Mouse (Mus musculus): ENCODE data around the gene Adamts15. TPM values are rescaled to one million over a fixed set of nuclear protein-coding genes. Genes with fewer than 3 reads are reported as not detected.

Adamts15 gene
- polyA plus RNA-seq, 1 experiment from 2014 or later = 6.0 TPM

DNA sequence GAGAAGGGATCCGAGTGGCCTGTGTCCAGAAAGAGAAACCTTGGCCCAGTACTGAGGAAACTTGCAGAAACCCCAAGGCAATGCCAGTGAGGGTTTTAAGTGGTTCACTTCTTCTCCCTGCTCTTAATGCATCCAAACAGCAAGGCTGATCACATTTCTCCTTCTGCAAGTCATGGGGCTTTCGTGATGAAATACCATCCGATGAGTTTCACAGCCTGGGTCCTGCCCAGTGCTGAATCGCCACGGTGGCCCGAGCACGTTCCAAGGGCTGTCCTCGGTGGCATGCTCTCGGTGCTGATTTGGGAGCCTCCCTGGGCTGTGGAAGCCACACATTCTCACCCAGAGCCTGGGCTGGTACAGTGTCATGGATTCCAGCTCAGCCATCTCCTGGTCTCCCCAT is 33.0 kb upstream of the Adamts15 start:
- 84% methylated on average over 9 of the region's 9 CpGs for WGBS
- H3K9ac ChIP-seq (ENCODE audit: low read length) = no peak overlapping the region
- H3K27me3 ChIP-seq (ENCODE audit: control insufficient read depth, insufficient read depth, low read length) = no peaks in the 10 kb centered on the region
- no peak overlapping the region for H3K4me2 ChIP-seq (ENCODE audit: low read length)
- H3K27ac ChIP-seq (replicated peaks in 1 of 2; ENCODE audit: control insufficient read depth in 1 of 2, insufficient read depth in 1 of 2, low read depth in 2 of 2, low read length in 2 of 2) = no peak overlapping the region
- peaks cover 5 to 14% of the 10 kb centered on the region in 2 experiments for H3K4me1 ChIP-seq (ENCODE audit: control insufficient read depth in 2 of 2, insufficient read depth in 2 of 2, low read length in 2 of 2)
- no peak overlapping the region for H3K4me3 ChIP-seq (ENCODE audit: control insufficient read depth in 1 of 2, insufficient read depth in 1 of 2, low read depth in 1 of 2, low read length in 2 of 2)
- no peaks in the 10 kb centered on the region for H3K36me3 ChIP-seq (ENCODE audit: control insufficient read depth, insufficient read depth, low read length)
- no peak for ATAC-seq (ENCODE audit: insufficient number of reproducible peaks, insufficient read depth, low FRiP score, low read depth)
- H3K9me3 ChIP-seq (ENCODE audit: control insufficient read depth, low read length) = no peaks in the 10 kb centered on the region

DNA sequence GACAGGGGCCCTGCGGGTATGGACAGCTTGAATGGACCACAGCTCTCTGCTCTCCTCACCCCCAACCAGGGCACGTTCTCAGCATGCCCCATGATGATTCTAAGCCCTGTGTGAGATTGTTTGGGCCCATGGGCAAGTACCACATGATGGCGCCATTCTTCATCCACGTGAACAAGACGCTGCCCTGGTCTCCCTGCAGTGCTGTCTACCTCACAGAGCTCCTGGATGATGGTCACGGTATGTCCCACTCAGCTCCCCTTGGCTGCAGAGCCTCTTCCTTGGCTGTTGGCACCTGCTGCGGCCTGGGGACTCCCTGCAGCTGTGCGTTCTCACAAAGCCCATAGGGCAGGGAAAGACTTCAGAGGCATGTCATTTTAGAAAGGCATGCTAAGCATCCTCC is 31.0 kb upstream of the Adamts15 start:
- no peak overlapping the region for H3K9ac ChIP-seq (ENCODE audit: low read length)
- H3K9me3 ChIP-seq (ENCODE audit: control insufficient read depth, low read length) = no peaks in the 10 kb centered on the region
- no peak overlapping the region for H3K27ac ChIP-seq (replicated peaks in 1 of 2; ENCODE audit: control insufficient read depth in 1 of 2, insufficient read depth in 1 of 2, low read depth in 2 of 2, low read length in 2 of 2)
- H3K4me3 ChIP-seq (ENCODE audit: control insufficient read depth in 1 of 2, insufficient read depth in 1 of 2, low read depth in 1 of 2, low read length in 2 of 2) = no peak overlapping the region
- no peak overlapping the region for H3K4me2 ChIP-seq (ENCODE audit: low read length)
- H3K4me1 ChIP-seq (ENCODE audit: control insufficient read depth in 2 of 2, insufficient read depth in 2 of 2, low read length in 2 of 2) = peaks cover 14 to 21% of the 10 kb centered on the region in 2 experiments
- H3K36me3 ChIP-seq (ENCODE audit: control insufficient read depth, insufficient read depth, low read length) = no peaks in the 10 kb centered on the region
- no peak for ATAC-seq (ENCODE audit: insufficient number of reproducible peaks, insufficient read depth, low FRiP score, low read depth)
- 63% methylated on average over 8 of the region's 8 CpGs for WGBS
- no peaks in the 10 kb centered on the region for H3K27me3 ChIP-seq (ENCODE audit: control insufficient read depth, insufficient read depth, low read length)

DNA sequence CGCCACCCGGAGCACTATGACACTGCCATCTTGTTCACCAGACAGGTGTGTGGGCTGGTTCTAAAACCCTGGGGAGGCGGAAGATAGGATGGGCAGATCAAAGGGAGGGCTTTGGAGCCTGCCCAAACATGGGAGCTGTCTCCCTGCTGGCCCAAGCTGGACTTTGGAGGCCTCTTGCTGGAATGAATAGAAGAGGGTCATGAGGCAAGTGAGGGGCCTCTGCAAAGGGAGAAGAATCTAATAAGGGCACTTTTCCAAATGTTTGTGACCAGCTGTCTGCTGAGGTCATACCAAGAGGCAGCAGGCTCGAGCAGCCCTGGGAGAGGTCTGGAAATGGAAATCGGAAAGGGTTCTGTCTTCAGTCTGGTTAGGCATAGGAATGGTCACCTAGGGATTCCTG is 29.2 kb upstream of the Adamts15 start:
- WGBS = 76% methylated on average over 5 of the region's 5 CpGs
- no peaks in the 10 kb centered on the region for H3K27me3 ChIP-seq (ENCODE audit: control insufficient read depth, insufficient read depth, low read length)
- no peaks in the 10 kb centered on the region for H3K9me3 ChIP-seq (ENCODE audit: control insufficient read depth, low read length)
- no peaks in the 10 kb centered on the region for H3K36me3 ChIP-seq (ENCODE audit: control insufficient read depth, insufficient read depth, low read length)
- H3K9ac ChIP-seq (ENCODE audit: low read length) = no peak overlapping the region
- H3K27ac ChIP-seq (replicated peaks in 1 of 2; ENCODE audit: control insufficient read depth in 1 of 2, insufficient read depth in 1 of 2, low read depth in 2 of 2, low read length in 2 of 2) = no peak overlapping the region
- no peak overlapping the region for H3K4me2 ChIP-seq (ENCODE audit: low read length)
- ATAC-seq (ENCODE audit: insufficient number of reproducible peaks, insufficient read depth, low FRiP score, low read depth) = no peak
- peaks cover 14 to 21% of the 10 kb centered on the region in 2 experiments for H3K4me1 ChIP-seq (ENCODE audit: control insufficient read depth in 2 of 2, insufficient read depth in 2 of 2, low read length in 2 of 2)
- H3K4me3 ChIP-seq (ENCODE audit: control insufficient read depth in 1 of 2, insufficient read depth in 1 of 2, low read depth in 1 of 2, low read length in 2 of 2) = no peak overlapping the region

DNA sequence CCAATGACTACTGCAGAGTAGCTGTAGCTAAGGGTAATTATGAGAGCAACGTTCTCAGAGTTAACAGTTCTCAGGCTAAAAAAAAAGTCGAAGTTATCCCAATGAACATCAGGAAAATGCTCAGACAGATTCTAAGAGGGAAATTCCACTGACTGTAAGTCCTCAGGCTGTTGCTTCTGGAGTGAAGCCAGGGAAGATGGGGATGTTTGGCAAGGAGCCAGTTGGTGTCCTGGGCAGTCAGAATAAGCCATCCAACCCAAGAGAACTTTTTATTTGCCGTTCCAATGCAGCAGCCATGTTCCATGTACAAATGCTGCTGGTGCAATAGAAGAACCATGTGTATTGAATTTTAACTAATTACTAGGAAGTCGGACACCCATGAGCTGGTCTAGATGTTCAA is 28.3 kb upstream of the Adamts15 start:
- 38% methylated on average over 4 of the region's 4 CpGs for WGBS
- no peak for ATAC-seq (ENCODE audit: insufficient number of reproducible peaks, insufficient read depth, low FRiP score, low read depth)
- 0 out of 4 replicates have a peak overlapping the region, but pooled peaks of 1 of the 2 experiments have one; percentile 8 for H3K27ac ChIP-seq (replicated peaks in 1 of 2; ENCODE audit: control insufficient read depth in 1 of 2, insufficient read depth in 1 of 2, low read depth in 2 of 2, low read length in 2 of 2)

DNA sequence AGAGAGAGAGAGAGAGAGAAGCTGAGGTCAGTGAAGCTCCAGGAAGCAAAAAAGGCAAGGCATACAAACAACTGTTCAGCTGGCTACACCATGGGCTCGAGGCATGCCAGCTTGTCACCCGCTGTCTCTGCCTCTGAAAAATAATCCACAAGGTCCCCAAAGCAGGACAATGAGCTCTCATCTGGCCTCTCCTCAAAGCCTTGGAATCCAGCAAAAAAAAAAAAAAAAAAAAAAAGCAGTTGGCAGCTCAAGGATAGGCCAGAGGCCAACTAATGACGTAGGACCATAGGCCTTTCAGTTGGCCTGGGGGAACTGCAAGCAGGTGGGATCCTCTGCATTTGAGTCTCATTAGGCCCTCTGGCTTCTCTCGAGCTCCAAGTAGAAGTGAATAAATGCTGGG is 27.7 kb upstream of the Adamts15 start:
- no peak for ATAC-seq (ENCODE audit: insufficient number of reproducible peaks, insufficient read depth, low FRiP score, low read depth)
- WGBS = 57% methylated on average over 4 of the region's 4 CpGs
- 0 out of 4 replicates have a peak overlapping the region, but pooled peaks of 1 of the 2 experiments have one; percentile 8 for H3K27ac ChIP-seq (replicated peaks in 1 of 2; ENCODE audit: control insufficient read depth in 1 of 2, insufficient read depth in 1 of 2, low read depth in 2 of 2, low read length in 2 of 2)

More for the DNA sequence above, 28.3 kb upstream of the Adamts15 start:
- H3K36me3 ChIP-seq (ENCODE audit: control insufficient read depth, insufficient read depth, low read length) = no peaks in the 10 kb centered on the region
- H3K9me3 ChIP-seq (ENCODE audit: control insufficient read depth, low read length) = no peaks in the 10 kb centered on the region
- H3K27me3 ChIP-seq (ENCODE audit: control insufficient read depth, insufficient read depth, low read length) = no peaks in the 10 kb centered on the region
- H3K4me2 ChIP-seq (ENCODE audit: low read length) = no peak overlapping the region
- no peak overlapping the region for H3K9ac ChIP-seq (ENCODE audit: low read length)
- no peak overlapping the region for H3K4me3 ChIP-seq (ENCODE audit: control insufficient read depth in 1 of 2, insufficient read depth in 1 of 2, low read depth in 1 of 2, low read length in 2 of 2)
- peaks cover 14 to 26% of the 10 kb centered on the region in 2 experiments for H3K4me1 ChIP-seq (ENCODE audit: control insufficient read depth in 2 of 2, insufficient read depth in 2 of 2, low read length in 2 of 2)

DNA sequence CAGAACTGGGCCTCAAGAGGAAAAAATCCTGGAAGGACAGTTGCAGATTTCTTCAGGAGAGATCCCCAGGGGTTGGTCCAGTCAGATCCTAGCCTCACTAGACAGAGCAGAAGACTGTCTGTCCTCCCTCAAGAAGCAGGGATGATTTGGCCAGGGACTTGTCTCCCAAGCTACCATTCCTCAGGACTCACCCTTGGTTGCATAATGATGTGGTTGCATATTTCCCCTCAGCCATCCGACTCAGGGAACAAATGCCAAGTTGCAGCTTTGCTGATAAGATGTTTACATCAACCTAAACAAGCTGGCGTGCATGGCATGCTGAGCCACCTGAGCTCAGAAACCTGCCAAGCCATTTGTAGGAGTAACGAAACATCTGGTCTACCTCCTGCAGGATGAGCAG is 27.2 kb upstream of the Adamts15 start:
- Histone ChIP-seq H3K4me3 (ENCODE audit: control insufficient read depth in 1 of 2, insufficient read depth in 1 of 2, low read depth in 1 of 2, low read length in 2 of 2) (no peak overlapping the region), H3K27me3 (ENCODE audit: control insufficient read depth, insufficient read depth, low read length) (peaks cover 5% of the 10 kb centered on the region), H3K9ac (ENCODE audit: low read length) (no peak overlapping the region), H3K9me3 (ENCODE audit: control insufficient read depth, low read length) (no peaks in the 10 kb centered on the region), H3K36me3 (ENCODE audit: control insufficient read depth, insufficient read depth, low read length) (no peaks in the 10 kb centered on the region), H3K4me1 (ENCODE audit: control insufficient read depth in 2 of 2, insufficient read depth in 2 of 2, low read length in 2 of 2) (peaks cover 18 to 30% of the 10 kb centered on the region in 2 experiments), H3K27ac (replicated peaks in 1 of 2; ENCODE audit: control insufficient read depth in 1 of 2, insufficient read depth in 1 of 2, low read depth in 2 of 2, low read length in 2 of 2) (no peak overlapping the region), H3K4me2 (ENCODE audit: low read length) (no peak overlapping the region)
- WGBS = 71% methylated on average over 3 of the region's 3 CpGs
- no peak for ATAC-seq (ENCODE audit: insufficient number of reproducible peaks, insufficient read depth, low FRiP score, low read depth)

More for the DNA sequence above, 27.7 kb upstream of the Adamts15 start:
- H3K4me2 ChIP-seq (ENCODE audit: low read length) = no peak overlapping the region
- H3K27me3 ChIP-seq (ENCODE audit: control insufficient read depth, insufficient read depth, low read length) = no peaks in the 10 kb centered on the region
- no peaks in the 10 kb centered on the region for H3K9me3 ChIP-seq (ENCODE audit: control insufficient read depth, low read length)
- H3K4me3 ChIP-seq (ENCODE audit: control insufficient read depth in 1 of 2, insufficient read depth in 1 of 2, low read depth in 1 of 2, low read length in 2 of 2) = no peak overlapping the region
- H3K4me1 ChIP-seq (ENCODE audit: control insufficient read depth in 2 of 2, insufficient read depth in 2 of 2, low read length in 2 of 2) = peaks cover 14 to 30% of the 10 kb centered on the region in 2 experiments
- H3K9ac ChIP-seq (ENCODE audit: low read length) = no peak overlapping the region
- H3K36me3 ChIP-seq (ENCODE audit: control insufficient read depth, insufficient read depth, low read length) = no peaks in the 10 kb centered on the region

DNA sequence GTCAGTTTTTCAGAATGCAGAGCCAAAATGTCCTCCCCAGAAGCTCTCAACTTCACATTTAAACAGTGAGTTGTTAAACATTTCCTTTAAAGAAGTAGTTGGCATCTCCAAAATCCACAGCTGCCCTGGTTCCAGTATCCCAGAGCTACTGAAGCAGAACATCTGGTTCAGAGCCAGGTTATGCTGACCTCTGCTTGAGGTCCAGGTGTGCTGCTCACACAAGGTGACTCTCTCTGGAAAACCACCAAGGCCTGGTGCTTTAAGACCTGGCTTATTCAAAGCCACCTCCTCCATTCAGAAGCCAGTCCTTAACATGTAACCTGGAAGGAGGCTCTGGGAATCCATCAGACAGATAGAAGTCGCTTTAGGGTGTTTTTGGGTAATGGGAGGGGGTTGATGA is 23.0 kb upstream of the Adamts15 start:
- Histone ChIP-seq H3K4me1 (ENCODE audit: control insufficient read depth in 2 of 2, insufficient read depth in 2 of 2, low read length in 2 of 2) (peaks cover 17 to 38% of the 10 kb centered on the region in 2 experiments), H3K27ac (replicated peaks in 1 of 2; ENCODE audit: control insufficient read depth in 1 of 2, insufficient read depth in 1 of 2, low read depth in 2 of 2, low read length in 2 of 2) (no peak overlapping the region), H3K4me3 (ENCODE audit: control insufficient read depth in 1 of 2, insufficient read depth in 1 of 2, low read depth in 1 of 2, low read length in 2 of 2) (no peak overlapping the region), H3K9me3 (ENCODE audit: control insufficient read depth, low read length) (no peaks in the 10 kb centered on the region), H3K9ac (ENCODE audit: low read length) (no peak overlapping the region), H3K4me2 (ENCODE audit: low read length) (no peak overlapping the region), H3K27me3 (ENCODE audit: control insufficient read depth, insufficient read depth, low read length) (peaks cover 34% of the 10 kb centered on the region), H3K36me3 (ENCODE audit: control insufficient read depth, insufficient read depth, low read length) (no peaks in the 10 kb centered on the region)
- WGBS = 57% methylated on average over 1 of the region's 1 CpGs
- no peak for ATAC-seq (ENCODE audit: insufficient number of reproducible peaks, insufficient read depth, low FRiP score, low read depth)

DNA sequence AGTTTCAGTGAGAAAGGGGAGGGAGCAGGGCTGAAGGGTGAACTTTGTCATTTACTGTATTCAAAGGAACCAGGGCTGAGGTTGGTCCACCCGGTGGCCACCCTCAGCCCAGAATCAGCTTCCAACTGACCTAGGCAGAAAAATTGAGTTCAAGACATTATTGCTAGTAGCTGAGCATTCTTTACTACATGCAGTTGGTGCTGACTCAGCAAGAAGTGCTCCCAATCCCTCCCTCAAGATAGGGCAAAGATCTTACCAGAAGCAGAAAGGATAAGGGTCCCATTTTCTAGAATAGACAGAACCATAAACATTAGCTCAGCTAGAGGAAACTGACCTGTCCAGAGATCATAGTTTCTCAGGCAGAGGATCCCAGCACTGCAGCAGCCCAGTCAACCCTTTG is 22.0 kb upstream of the Adamts15 start:
- H3K4me2 ChIP-seq (ENCODE audit: low read length) = peak overlapping the region; percentile 99
- no peaks in the 10 kb centered on the region for H3K36me3 ChIP-seq (ENCODE audit: control insufficient read depth, insufficient read depth, low read length)
- peak overlapping the region; percentile 52 to 61 for H3K4me3 ChIP-seq (ENCODE audit: control insufficient read depth in 1 of 2, insufficient read depth in 1 of 2, low read depth in 1 of 2, low read length in 2 of 2)
- 30% methylated on average over 1 of the region's 1 CpGs for WGBS
- H3K9me3 ChIP-seq (ENCODE audit: control insufficient read depth, low read length) = no peaks in the 10 kb centered on the region
- H3K4me1 ChIP-seq (ENCODE audit: control insufficient read depth in 2 of 2, insufficient read depth in 2 of 2, low read length in 2 of 2) = peaks cover 7 to 31% of the 10 kb centered on the region in 2 experiments
- no peak for ATAC-seq (ENCODE audit: insufficient number of reproducible peaks, insufficient read depth, low FRiP score, low read depth)
- H3K9ac ChIP-seq (ENCODE audit: low read length) = peak overlapping the region; percentile 68
- no peak overlapping the region for H3K27ac ChIP-seq (replicated peaks in 1 of 2; ENCODE audit: control insufficient read depth in 1 of 2, insufficient read depth in 1 of 2, low read depth in 2 of 2, low read length in 2 of 2)
- H3K27me3 ChIP-seq (ENCODE audit: control insufficient read depth, insufficient read depth, low read length) = peaks cover 34% of the 10 kb centered on the region
